Mouse (Mus musculus): ENCODE measurements around the gene Ccr8. TPM values are rescaled to one million over a fixed set of nuclear protein-coding genes. Genes with fewer than 3 reads are reported as not detected.

Gene Ccr8
- total RNA-seq, 2 experiments from 2014 or later: not detected

DNA sequence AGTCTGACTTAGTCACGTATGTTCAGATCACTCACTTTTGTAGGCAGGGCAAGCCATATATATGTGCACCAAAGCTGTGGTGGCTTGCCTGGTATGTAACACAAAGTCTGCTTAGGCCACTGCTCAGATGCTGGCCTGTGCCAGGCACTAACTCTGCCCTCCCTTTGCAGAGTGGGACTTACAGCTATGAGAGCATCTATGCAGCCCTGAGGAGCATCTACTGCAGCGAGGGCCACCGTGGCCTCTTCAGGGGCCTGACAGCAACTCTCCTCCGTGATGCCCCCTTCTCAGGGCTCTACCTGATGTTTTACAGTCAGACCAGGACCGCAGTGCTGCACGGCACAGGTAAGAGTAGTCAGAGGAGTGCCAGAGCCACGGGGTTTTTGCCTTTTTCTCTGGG, 28.6 kb downstream of the Ccr8 start:
- no peak for DNase-seq (ENCODE audit: low spot score in 2 of 2)
- intact Hi-C loops (cut with DNase I): no loop called here

DNA sequence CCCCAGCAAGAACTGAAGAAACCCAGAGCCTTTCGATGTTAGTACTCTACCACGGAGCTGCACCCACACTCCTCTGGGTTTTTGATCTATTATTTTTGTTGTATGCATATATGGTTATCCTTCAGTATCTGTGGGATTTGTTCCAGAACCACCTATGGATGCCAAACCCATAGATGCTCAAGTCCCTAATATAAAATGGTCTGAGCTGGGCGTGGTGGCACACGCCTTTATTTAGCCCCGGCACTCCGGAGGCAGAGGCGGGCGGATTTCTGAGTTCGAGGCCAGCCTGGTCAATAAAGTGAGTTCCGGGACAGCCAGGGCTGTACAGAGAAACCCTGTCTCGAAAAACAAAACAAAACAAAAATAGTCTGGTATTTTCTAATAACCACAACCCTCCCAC, 35.0 kb downstream of the Ccr8 start:
- DNase-seq (ENCODE audit: low spot score in 2 of 2): no peak
- intact Hi-C loops (cut with DNase I): no loop called here

DNA sequence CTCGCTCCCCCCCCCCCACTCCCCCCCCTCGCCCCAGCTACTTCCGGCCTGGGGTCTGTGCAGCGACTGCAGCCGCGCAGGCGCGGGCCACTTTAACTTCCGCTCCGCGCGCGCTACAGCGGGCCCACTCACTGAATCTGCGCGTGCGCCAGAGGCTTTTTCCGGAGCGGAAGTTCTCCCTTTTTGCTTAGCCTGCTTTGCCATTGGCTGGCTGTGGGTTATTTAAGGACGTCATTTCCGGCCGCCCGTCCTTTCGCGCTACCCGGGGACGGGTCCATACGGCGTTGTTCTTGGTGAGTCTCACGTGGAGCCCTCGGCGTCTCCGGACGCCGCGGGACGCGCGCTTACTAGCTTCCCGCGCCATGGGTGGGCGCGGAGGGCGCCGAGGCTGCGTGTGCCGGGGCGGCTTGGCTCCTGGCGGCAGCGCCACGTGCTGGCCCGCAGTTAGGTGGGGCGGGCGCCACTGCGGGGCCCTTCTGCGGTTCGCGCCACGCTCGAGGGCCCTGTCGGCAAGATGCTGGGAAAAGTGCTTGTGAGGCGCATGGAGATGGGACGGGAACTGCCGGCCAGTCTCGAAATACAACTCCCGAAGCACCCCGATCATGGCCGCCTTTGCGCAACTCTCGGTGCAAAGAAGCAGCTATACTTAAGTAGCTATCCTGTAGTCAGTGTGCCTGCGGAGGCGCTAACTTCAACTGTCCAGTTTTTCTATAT, 35.8 kb downstream of the Ccr8 start, which contains the start of gene Rpsa:
Gene Rpsa (plus strand): TSS at position 152 of the 714 bp plus-strand sequence.
- DNase-seq (ENCODE audit: low spot score in 2 of 2): peak; percentile 94 to 98
- intact Hi-C loops (cut with DNase I): no loop called here

- intact Hi-C loops (cut with DNase I): no loop called here
- DNase-seq (ENCODE audit: low spot score in 2 of 2): no peak
Measured at GRCm38 (mm10) chr9:120129276-120129675, 37.4 kb downstream of the Ccr8 start.

GRCm38 (mm10) chr9:120131784-120132288, 39.9 kb downstream of the Ccr8 start:
- intact Hi-C loops (cut with DNase I): no loop called here
- no peak for DNase-seq (ENCODE audit: low spot score in 2 of 2)

- intact Hi-C loops (cut with DNase I): no loop called here
- no peak for DNase-seq (ENCODE audit: low spot score in 2 of 2)
Measured at GRCm38 (mm10) chr9:120132980-120133754, 41.3 kb downstream of the Ccr8 start.

GRCm38 (mm10) chr9:120133755-120134475, 42.0 kb downstream of the Ccr8 start:
- intact Hi-C loops (cut with DNase I): no loop called here
- DNase-seq (ENCODE audit: low spot score in 2 of 2): no peak

- no peak for DNase-seq (ENCODE audit: low spot score in 2 of 2)
Measured at GRCm38 (mm10) chr9:120134529-120135160, 42.7 kb downstream of the Ccr8 start.

DNA sequence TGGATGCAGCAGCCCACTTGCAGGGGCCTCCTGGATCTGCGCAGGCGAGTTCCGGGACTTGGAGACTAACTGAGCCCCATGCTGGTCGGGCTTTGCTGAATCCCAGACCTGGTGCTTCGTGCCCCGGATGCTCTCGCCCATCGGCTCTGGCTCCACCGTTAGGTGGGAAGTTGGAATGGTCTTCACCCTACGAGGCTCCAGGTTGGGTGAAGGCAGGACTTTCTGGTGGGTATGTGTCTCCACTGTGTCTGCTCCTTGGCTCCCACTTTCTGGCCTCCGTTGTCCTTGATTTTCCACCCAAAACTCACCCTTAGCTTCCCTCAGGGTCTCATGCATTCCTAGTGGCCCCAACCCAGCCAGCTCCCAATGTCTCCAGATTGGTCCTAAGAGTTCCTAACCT, 43.5 kb downstream of the Ccr8 start:
- intact Hi-C loops (cut with DNase I): no loop called here
- DNase-seq (ENCODE audit: low spot score in 2 of 2): no peak

More at GRCm38 (mm10) chr9:120134529-120135160, 42.7 kb downstream of the Ccr8 start:
- intact Hi-C loops (cut with DNase I): no loop called here

- DNase-seq (ENCODE audit: low spot score in 2 of 2): peak; percentile 78 to 87
- intact Hi-C loops (cut with DNase I): loop anchor here (1.0 to 2.0 kb wide), 3 partner anchors 31 to 356 kb away; no protein-coding TSS in a partner anchor
Measured at GRCm38 (mm10) chr9:120140652-120141051, 48.7 kb downstream of the Ccr8 start.

- DNase-seq (ENCODE audit: low spot score in 2 of 2): peak in 1 of 2 experiments; percentile 16
Measured at GRCm38 (mm10) chr9:120144474-120144873, 52.6 kb downstream of the Ccr8 start.

More at GRCm38 (mm10) chr9:120144474-120144873, 52.6 kb downstream of the Ccr8 start:
- intact Hi-C loops (cut with DNase I): no loop called here

Other genes with a start within 250 kb of the Ccr8 start
- 10 to 100 TPM; 67.8 to 82.2 TPM for gene Wdr48, start 197.2 kb upstream of the Ccr8 start, total RNA-seq (2021)
- 10 to 100 TPM; 32.6 to 35.4 TPM for gene Gorasp1, start 154.5 kb upstream of the Ccr8 start, total RNA-seq (2021)
- gene Ttc21a, start 154.5 kb upstream of the Ccr8 start, total RNA-seq (2021): under 1 TPM; 0.43 to 0.60 TPM
- gene Csrnp1, start 107.5 kb upstream of the Ccr8 start, total RNA-seq (2021): 10 to 100 TPM; 14.2 to 16.1 TPM
- under 1 TPM; 0.11 TPM for gene Xirp1, start 68.5 kb upstream of the Ccr8 start, total RNA-seq (2021)
- 10 to 100 TPM; 33.5 to 33.7 TPM for gene Cx3cr1, start 22.2 kb upstream of the Ccr8 start, total RNA-seq (2021)
- 10 to 100 TPM; 26.0 to 27.6 TPM for gene Slc25a38, start 18.3 kb downstream of the Ccr8 start, total RNA-seq (2021)
- 100 to 1,000 TPM; 397 to 401 TPM for gene Rpsa, start 35.6 kb downstream of the Ccr8 start, total RNA-seq (2021)
- 100 to 1,000 TPM; 294 to 388 TPM for gene Mobp, start 57.6 kb downstream of the Ccr8 start, total RNA-seq (2021)
- 10 to 100 TPM; 85.6 to 92.2 TPM for gene Myrip, start 209.4 kb downstream of the Ccr8 start, total RNA-seq (2021)